Mouse (Mus musculus) thymus, postnatal 4 days (tissue): ENCODE measurements at regions not wholly inside any gene's neighbourhood (a gene's known extent, or its start where the extent isn't known, plus 50 kb on each side); places are given as distances from the start of the nearest gene placed in this dataset.
A peak's percentile ranks its signal among the peaks of the same experiment; 100 is the strongest.

Experiments
- DNase-seq: peaks from one replicate; pipeline ENCODE4 v3.0.0; 2021

- DNase-seq, result no peak
Observed at GRCm38 (mm10) chr6:13305873-13306272, 81.1 kb upstream of the Vwde start.

DNA sequence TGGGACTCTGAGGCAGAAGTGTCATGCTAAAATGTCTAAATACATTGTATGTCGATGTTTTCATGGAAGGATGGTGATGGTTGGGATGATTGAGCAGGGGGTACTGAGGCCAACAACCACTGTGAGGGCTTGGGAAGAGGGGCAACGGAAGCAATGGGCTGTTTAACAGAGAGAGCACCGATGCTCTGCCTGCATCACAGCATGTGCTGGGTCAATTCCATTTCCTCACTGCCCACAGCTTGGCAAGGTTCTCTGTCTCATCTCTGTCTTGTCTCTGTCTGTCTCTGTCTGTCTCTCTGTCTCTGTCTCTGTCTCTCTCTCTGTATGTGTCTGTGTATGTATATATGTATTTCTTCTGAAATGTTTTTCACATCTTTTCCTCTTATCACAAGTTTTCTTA is 73.4 kb upstream of the Vwde start:
- no peak for DNase-seq

DNA sequence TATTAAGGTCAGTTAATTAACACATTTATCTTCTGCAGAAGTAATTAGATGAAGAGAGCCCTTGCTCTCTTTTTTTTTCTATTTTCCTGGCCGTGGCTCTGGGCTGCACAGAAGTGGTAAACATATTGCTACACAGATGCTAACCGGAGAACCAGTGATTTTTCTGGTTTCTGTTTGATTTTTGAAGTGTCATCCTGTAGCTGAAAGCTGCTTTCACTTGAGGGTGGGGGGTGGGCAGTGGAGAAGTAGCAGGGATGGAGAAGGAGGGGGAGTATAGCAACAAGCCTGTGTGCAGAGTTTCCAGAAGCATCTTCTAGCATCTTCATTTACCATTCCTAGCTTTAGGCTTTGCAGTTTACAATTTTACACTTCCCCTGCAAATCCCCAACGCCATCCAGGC is 72.3 kb upstream of the Vwde start:
- DNase-seq, result no peak

- no peak for DNase-seq
Observed at GRCm38 (mm10) chr6:13296041-13296440, 71.3 kb upstream of the Vwde start.

GRCm38 (mm10) chr6:13294393-13294792 is 69.6 kb upstream of the Vwde start:
- no peak for DNase-seq

DNA sequence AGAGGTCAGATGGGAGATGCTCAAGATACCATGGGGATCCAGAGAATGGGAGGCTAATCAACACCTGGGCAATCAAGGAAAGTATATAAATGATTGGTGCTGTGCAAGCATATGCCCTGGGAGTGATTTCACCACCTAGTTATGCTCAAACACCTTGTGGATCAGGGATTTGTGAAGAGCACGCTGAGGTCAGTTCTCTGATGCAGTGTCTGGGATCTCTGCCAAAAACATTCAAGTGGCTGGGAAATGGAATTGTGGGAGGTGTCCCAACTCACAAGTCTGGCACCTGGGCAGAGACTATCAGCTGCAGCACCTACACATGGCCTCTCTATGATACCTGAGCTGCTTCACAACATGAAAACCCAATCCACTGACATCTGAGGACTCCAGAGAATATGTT is 63.7 kb upstream of the Vwde start:
- no peak for DNase-seq

DNA sequence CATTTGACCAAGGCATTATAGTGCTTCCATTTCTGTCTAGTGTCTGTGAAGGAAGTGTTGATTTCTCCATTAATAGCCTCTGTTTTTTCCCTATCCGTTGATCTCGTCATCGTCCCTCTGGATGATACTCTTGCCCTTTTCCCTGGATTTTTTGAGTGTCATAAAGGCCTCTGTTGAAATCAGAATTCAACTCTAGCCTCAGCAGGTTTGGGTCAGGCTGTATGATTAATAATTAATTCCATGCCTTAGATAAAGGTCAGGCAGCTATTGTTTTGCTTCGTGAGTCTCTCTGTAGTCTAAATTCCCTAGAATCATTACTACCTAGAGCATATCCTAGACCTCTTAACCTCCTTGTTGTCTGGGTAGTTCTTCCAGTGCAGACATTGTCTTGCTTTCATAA is 63.0 kb upstream of the Vwde start:
- DNase-seq, result no peak

DNA sequence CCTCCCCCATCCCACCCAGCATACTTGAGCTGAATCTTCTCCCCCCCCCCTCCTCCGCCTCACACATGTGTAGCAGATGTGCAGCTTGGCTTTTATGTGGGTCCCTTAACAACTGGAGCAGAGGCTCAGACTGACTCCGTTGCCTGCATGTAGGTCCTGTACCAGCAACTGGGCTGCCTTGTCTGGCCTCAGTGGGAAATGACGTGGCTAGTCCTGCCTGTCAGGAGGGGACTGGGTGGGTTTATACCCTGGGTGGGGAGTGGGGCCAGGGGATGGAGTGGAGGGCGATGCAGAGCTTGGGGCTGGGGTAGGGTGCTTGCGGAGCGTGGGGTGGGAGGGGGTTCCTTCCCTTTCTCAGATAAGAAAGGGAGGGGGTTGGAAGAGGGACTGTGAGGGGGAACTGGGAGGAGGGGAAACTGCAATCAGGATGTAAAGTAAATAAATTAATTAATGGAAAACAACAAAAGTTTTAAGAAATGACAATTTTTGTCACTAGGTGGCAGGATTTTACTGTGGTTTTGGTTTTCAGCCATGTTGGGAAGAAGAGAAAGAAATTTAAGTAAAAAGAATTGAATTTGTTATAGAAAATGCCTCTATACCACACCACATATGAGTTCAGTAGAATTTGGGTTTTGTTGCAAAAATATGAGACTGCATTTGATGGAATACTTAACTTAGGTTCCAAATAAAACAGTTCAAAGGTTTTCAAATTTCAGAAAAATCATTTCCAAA is 61.9 kb upstream of the Vwde start:
- DNase-seq, result no peak

GRCm38 (mm10) chr6:13280835-13281234 is 56.1 kb upstream of the Vwde start:
- peak; percentile 8 for DNase-seq
